Mouse (Mus musculus): Measurements from ENCODE around the gene Copg1.

The Copg1 gene

DNA sequence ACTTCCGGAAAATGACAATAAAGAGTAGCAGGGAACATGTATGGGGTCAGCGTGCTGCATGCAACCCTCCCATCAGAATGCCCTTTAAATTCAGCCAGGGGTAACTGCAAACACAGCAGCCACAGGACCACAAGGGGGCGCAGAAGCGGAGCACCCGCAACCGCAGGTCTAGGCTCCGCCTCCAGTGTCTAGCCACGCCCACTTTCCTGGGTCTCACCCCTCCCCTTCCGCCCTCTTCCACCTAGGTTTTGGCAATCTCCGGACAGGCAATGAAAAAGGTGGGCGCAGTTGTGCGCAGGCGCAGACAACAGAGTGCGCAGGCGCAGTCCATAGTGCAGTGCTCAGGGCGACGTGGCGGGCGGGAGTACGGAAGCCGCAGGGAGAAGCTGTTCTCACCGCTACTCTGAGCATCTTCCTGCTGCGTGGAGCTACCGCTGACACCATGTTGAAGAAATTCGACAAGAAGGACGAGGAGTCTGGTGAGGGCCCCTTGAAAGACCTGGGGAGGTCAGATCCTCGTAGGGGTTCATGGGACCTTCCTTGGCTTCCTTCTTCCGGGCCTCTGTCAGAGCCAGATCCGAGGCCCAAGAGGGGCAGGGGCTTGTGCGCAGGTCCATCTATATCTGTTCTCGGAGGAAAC, at the start of gene Copg1:
Copg1 (plus strand) TSS at position 221 of the 640 bp plus-strand sequence.
- DNase-seq (ENCODE audit: low spot score in 2 of 2) = peak; percentile 99 to 100

DNA sequence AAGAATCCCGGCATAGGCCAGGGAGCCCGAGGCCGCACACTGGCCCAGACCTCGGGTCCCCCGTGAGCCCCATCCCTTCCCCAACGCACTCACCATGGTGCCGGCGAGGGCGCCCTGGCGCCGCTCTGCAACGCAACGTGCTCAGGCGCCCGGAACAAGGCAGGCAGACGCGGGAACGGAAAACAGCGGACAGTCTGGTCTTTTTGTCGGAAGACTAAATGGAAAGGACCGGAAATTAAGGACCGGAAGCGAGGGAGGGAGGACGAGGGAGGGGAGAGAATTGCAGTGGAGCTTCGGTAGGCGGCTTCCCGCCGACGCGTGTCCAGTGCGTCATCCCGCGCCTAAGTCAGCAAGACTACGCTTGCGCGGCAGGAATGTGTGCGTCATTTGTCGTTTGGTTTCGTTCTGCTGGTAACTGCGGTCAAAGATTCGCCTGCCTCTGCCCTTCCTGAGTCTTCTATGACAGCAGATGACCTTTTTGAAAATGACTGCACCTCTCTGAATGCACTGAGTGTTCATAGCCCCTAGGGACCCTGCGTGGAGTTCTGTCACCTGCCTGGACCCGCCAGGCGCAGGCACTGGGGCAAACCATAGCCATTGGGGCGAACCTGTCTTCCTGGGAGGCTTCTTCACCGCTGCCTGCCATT, 48.9 kb upstream of the Copg1 start, which contains the start of gene Isy1:
Isy1 (minus strand) TSS at position 248 of the 647 bp plus-strand sequence.
- DNase-seq (ENCODE audit: low spot score in 2 of 2) = peak; percentile 87 to 94

DNA sequence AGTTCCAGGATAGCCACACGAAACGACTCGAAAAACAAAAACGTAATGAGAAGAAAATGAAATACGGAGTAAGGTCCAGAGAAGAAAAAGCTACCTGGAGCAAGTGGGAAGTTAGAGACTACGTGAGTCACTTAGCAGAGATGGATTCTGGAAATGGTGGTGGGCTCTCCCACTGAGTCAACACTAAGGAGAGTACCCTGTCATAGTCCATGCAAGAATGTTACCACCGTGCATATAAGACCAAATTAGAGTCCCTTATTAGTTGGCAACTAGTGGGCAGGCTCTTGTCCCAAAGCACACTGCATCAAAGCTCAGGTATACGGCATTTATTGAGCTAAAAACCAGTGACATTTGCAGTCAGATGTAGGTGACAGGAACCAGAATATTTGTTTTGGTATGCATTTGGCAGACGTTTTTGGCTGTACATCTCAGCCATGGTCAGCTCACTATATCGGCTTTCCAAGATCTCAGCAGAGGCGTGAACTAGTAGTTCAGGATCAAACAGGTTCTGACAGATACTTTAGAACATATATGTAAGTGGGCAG, 47.7 kb upstream of the Copg1 start:
- DNase-seq (ENCODE audit: low spot score in 2 of 2) = no peak

DNA sequence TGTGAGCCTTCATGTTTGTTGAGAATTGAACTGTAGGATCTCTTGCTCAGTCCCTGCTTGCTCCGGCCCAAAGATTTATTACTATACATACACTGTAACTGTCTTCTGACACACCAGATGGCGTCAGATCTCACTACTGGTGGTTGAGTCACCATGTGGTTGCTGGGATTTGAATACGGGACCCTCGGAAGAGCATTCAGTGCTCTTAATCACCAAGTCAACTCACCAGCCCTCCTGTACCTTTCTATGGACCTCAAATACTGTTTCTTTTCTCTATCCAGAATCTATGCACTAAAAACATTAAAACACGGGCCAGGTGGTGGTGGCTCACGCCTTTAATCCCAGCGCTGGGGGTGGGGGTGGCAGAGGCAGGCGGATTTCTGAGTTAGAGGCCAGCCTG, 46.0 kb upstream of the Copg1 start:
- no peak for DNase-seq (ENCODE audit: low spot score in 2 of 2)

DNA sequence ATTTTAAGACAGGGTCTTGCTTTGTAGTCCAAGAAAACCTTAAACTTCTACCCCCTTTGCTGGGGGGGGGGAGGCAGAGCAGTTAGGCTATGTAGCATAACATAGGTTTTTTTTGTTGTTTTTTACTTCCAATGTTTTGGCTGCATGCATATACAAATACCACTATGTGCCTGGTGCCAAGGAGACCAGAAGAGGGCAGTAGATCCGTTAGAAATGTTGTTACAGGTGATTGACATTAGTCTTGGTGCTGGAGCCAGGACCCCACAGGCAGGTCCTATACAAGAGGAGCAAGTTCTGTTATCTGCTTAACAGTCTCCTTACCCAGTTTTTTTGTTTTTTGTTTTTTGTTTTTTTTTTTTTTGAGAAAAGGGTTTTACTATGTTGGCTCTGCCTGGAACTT, 45.4 kb upstream of the Copg1 start:
- no peak for DNase-seq (ENCODE audit: low spot score in 2 of 2)

DNA sequence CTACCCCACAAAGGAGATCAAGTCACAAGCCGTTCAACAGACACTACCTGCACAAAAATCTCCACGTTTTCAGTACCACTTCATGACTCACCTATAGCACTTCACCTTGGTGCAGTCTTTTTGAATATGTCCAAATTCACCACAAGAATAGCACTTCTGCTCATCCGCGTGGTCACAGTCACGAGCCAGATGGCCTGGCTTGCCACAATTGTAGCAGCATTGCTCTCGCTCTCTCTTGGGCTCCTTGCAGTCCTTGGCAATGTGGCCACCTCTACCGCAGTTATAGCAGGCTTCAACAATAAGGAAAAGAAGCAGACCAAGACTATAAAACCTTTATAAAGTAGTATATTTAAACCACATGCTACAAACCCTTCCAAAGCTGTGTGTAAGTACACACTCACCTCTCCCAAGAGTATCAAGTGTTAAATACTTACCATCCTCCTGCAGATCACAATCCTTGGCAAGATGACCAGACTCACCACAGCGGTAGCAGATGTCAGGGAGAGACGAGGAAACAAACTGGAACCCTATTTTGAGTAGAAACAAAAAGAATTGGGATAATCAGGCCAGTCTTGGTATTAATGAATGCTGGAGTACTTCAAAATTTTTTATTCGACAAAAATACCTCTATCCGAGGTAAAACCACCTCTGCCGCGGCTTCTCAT, 42.5 kb upstream of the Copg1 start:
- DNase-seq (ENCODE audit: low spot score in 2 of 2) = no peak

DNA sequence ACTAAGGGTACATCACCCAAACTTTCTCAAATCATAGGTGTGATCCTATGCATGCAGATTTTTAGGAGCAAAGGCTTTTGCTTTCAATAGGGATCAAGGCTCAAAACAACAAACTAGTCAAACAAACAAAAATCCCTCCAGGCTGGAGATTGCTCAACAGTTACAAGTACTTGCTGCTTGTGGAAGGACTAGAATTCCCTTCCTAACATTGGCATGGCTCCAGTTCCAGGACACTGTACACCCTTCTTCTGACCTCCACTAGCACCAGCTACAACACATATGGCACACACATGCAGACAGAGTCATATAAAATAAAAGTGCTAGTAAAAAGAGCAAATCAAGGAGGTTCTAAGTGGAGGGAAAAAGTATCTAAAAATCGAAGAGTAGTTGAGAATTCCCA, 40.8 kb upstream of the Copg1 start:
- DNase-seq (ENCODE audit: low spot score in 2 of 2) = no peak

DNA sequence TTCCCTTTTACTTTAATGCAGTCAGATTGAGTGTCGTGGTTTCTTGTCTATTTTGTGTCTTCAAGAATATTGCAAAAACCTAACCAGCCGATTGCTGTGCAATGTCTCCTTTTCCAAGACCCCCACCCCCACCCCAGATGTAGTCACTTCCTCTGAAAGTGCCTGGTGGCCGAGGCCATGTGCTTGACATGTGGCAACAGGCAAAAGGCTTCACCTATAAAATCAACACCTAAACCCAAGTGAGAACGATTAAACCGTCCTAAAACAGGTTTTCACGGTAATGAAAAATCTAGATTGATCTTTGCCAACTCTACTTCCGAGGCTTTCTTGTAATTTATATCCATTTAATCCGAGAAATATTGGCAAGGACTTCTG, 37.8 kb upstream of the Copg1 start:
- no peak for DNase-seq (ENCODE audit: low spot score in 2 of 2)

DNA sequence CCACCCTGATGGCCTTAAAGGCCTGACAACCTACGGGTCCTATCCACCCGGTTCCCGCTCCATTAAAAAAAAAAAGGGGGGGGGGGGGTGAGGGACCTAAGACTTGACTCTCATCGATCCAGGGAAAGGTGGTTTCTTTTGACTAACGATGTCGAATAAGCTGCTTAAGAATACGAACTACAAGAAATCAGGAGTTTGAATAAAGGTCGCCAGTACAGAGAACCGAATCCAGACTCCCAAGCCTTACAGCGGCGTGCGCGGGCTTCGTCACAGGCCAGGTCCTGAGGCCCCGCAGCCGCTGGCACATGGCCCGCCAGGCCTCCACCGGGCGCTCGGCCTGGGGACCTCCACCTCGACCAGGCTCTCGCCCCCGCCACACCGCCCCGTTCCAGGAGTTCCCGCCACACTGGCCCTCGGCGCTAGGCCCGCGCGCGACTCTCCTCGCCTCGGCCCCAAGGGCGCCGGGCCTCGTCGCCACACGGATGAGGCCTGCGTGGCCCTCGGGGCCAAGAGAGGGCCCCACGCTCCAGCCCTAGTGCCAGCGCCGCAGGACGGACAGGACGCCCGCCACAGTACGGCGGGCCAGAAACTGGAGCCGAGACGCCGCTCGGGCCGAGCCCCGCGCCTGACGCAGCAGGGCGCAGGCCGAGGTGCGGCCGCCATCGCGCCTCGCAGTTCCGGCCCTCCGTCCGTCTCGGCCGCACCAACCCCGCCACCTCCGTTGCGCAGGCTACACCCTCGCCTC, 37.3 kb upstream of the Copg1 start:
- peak in 1 of 2 experiments; percentile 16 for DNase-seq (ENCODE audit: low spot score in 2 of 2)

DNA sequence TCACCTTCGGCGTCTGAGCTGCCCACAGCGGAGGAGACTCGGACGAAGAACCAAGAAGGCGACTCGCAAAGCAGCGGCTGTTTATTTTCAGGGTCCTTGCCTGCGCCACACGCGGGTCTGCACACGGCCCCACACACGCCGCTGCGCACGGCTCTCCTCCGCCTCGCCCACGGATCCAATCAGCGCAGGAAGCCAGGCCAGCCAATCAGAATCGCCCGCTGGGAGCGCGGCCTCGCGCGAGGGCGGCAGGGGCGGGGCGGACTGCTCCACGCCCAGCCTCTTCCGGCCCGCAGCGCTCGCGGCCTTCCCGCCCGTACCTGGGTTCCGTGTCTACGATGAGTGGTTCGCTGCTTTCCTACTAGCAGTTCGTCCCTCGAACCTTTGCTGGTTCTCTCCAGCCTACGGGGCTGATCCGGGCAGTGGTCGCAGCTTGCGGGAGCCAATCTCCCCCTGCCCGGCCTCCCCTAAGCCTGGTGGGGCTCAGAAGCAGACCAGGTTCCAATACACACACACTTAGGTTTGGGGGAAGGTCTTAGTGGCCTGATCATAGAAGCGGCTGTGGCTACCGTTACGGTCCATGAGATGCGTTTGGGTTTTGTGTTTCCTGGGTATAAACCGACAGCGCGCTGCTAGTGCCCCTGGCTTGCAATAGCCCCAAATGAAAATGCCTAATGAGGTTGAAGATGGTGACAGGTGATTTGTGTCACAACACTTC, 36.6 kb upstream of the Copg1 start, which contains the start of gene Cnbp:
Cnbp (minus strand) TSS at position 207 of the 715 bp plus-strand sequence.
- DNase-seq (ENCODE audit: low spot score in 2 of 2) = peak; percentile 92 to 93

DNA sequence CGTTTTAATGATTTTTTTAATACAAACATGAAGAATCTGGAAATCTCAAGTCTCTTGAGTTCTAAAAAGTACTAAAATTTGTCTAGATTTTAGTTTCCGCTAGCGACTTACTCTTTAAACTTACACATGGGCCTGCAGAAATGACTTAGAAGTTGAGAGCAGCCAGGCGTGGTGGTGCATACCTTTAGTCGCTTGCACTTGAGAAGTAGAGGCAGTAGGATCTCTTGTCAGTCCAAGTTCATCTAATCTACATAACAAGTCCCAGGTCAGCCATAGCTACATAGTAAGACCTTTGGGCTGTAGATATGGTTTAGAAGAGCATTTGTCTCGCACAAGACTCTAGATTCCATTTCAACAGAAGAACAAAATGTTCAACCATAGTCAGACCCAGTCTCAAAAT, 35.7 kb upstream of the Copg1 start:
- no peak for DNase-seq (ENCODE audit: low spot score in 2 of 2)

DNA sequence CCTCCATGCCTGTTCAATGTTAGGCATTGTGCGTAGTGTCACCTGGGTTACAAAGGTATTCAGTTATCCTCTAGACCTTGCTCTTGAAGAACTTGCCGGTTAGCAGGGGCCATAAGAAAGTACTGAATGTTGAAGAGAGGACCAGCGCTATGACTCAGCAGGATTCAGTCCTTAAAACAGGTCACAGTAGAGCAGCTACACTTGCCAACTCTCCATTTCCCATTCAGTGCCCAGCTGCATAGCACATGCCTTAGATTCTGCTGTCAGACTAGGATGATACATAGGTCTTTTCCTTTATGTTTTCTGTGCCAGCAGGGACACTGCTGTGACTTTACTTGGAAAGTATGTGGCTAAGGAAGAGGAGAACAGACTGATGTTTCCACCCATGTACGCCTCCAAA, 34.2 kb upstream of the Copg1 start:
- DNase-seq (ENCODE audit: low spot score in 2 of 2) = no peak

DNA sequence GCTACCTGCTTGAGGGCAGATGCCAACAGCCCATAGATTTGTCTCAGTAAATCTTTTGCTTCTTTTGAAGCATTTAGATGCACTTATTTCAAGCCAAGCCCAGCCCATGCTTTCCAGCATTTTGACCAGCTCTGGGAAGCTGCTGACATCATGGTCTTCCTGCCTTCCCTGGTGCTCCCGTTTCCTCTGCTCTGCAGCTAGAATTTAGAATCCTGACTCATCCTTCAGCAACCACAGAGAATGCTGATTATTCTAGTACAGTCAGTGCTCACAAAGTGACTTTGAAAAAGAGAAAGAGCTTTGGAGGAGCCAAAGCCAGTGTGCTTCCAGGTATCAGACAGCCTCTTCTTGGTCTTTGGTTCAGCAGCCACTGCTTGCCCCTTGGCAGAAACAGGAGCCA, 30.5 kb upstream of the Copg1 start:
- no peak for DNase-seq (ENCODE audit: low spot score in 2 of 2)

DNA sequence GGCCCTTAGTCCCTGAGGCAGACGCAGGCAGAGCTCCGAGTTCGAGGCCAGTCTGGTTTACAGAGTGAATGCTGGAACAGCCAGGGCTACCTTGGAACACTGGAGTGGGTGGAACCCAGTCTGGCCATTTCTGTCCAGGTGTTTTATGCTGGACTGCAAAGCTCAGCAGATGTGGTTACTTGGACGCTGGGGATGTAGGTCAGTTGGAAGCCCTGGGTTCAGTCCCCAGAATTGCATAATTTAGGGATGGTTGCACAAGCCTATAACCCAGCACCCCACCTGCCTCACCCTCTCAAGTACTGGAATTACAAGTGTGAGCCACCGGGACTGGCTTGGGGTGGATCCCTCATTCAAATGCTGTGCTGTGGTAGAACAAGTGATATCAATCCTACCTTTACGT, 21.4 kb upstream of the Copg1 start:
- peak in 1 of 2 experiments; percentile 12 for DNase-seq (ENCODE audit: low spot score in 2 of 2)

DNA sequence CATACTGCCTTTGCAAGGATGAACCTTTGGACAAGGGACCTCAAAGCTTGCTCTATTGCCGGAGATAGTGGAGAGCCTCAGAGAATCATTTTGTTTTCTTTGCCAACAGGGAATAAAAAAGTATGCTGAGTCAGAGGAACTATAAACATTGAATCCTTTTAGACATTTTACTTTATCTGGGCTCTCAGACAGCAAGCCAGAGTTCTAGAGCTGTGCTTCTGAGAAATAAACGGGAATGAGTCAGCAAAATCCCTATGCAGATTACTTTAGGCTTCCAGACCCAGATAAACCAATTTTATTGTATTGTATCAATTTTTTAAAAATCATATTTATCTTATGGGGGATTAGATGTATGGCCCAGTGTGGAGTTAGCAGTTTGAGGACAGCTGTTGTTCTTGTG, 20.4 kb upstream of the Copg1 start:
- DNase-seq (ENCODE audit: low spot score in 2 of 2) = no peak

DNA sequence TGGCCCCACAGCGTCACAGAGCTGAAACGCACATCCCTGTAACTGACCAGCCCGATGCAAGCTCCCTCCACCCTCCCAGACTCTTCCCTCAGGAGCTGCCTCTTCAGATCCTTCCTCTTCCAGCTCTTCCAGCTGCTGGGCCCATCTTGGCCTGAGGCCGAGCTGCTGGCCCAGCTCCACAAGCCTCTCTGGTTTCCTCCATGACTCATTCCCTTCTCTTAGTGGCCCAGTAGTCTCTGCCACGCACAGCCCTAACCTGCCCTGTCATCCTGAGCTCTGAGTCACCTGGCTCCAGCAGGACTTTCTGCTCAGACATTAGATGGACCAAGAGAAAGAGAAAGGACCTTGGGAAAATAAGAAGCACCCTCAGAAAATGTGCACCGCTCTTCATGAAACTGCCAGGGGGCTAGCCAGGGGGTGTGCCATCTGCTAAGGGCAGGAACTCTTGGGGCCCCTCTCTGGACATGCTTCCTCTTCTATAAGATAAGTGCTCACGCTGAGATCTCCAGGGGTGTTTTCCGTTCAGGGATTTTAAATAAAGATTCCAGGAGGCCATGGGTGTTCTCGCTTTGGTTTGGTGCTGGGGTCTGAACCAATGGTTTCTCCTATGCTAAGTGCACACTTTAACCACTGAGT, 18.6 kb upstream of the Copg1 start:
- peak; percentile 80 to 88 for DNase-seq (ENCODE audit: low spot score in 2 of 2)

DNA sequence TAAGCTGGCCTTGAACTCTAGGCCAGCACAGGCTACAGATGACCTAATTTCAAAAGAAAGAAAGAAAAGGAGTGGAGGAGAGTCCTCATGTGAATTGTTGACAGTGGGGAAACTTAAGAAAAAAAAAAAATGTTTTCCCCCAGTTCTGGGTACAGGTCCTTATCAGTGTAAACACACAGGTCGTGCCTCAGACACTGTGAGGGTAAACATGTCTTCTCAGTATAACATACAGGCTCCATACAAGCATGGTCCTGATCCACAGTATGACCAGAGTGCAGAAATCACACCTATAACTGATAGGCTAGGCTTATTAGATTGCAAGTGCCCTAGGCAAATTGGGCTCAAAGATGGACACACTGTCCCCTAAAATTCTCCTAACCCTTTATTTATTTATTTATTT, 17.2 kb upstream of the Copg1 start:
- DNase-seq (ENCODE audit: low spot score in 2 of 2) = no peak

DNA sequence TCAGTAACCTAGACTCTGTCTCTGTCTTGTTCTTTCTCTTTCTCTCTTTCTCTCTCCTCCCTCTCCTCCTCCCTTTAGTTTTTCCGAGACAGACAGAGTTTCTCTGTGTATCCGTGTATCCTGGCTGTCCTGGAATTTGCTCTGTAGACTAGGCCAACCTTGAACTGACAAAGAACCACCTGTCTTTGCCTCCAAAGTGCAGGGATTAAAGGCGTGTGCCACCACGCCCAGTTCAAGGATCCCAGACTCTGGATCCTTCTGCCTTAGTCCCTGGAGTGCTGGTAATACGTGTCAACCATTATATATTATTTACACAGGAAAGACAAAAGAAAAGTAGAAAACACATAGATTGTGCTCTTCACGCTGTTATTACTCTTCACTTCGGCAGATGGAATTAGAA, 16.4 kb upstream of the Copg1 start:
- DNase-seq (ENCODE audit: low spot score in 2 of 2) = no peak

DNA sequence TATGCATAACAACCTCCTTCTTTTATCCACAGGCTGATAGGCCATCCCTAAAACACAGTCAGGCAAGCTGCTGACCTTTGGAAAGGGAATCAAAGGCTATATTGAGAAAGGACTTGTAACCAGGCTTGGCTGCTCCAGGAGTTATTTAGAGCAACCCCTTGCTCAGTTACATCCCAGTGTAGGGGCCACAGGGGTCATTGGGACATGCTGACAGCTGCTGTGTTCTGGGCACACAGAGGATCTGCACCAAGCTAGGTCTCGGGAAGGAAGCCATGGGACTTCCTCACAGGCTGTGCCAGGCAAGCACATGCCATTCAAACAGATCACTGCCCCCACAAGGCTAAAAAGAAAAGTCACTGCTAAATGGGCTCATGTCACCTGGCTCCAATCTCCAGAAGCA, 14.5 kb upstream of the Copg1 start:
- DNase-seq (ENCODE audit: low spot score in 2 of 2) = no peak

DNA sequence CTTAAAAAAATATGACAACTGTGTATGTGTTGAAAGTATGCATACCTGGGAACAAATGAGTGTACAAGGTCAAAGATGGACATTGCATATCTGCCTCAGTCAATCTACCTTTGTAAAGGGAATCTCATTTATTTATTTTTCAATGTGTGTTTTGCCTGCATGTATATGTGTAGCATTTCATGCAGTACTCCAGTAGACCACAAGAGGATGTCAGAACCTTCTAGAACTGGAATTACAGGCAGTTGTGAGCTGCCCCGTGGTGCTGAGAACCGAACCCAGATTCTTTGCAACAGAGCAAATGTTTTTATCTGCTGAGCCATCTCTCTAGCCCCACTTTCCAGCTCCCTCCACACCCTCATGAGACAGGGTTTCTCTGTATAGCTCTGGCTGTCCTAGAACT, 13.7 kb upstream of the Copg1 start:
- DNase-seq (ENCODE audit: low spot score in 2 of 2) = no peak

DNA sequence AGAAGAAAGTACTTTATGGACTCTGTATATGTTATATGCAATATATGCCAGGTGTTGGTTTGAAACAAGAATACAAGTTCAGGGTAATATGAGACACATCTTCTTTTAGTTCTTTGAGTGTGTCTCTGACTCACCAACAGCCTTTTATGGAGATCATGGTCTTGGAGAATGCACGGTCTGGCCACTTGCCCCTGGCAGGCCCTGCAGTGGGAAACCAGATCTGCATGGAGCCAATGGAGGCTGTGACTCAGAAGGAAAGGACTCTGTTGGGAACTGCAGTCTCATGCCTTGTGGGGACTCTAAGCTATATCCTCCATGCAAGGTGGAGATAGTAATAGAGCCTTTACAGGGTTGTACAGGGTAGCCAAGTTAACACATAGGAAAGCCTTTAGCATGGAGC, 12.5 kb upstream of the Copg1 start:
- DNase-seq (ENCODE audit: low spot score in 2 of 2) = peak in 1 of 2 experiments; percentile 60

All from urinary bladder, adult 18-20 months (tissue).